Mouse (Mus musculus) lung, embryonic 14.5 days (tissue): Measurements from ENCODE around the gene Gm20388. TPM values are rescaled to one million over a fixed set of nuclear protein-coding genes. Genes with fewer than 3 reads are reported as not detected.

Experiments used
- ATAC-seq: fragments of 200-750 bp; cut with Nextera tagmentation; 2 replicates; pipeline ENCODE4 v1.8.0; 2017; ENCODE audit warnings: mild to moderate bottlenecking, moderate TSS enrichment, moderate library complexity; ENCODE audit not compliant: insufficient read depth
- DNase-seq: peaks from one replicate; pipeline ENCODE4 v3.0.0-alpha.2; 2015
- H3K27ac ChIP-seq: fragments of 300-500 bp; sonication (generic); 2 replicates; pipeline ENCODE4 v1.5.1; 2014; ENCODE audit warnings: low read depth, mild to moderate bottlenecking, moderate library complexity
- H3K27me3 ChIP-seq: fragments of 300-500 bp; sonication (generic); 2 replicates; pipeline ENCODE4 v1.6.1; 2014; ENCODE audit warnings: low read length, control low read depth; ENCODE audit not compliant: insufficient read depth
- H3K36me3 ChIP-seq: fragments of 300-500 bp; sonication (generic); 2 replicates; pipeline ENCODE4 v1.6.1; 2014; ENCODE audit warnings: control low read depth; ENCODE audit not compliant: insufficient read depth
- H3K4me1 ChIP-seq: fragments of 300-500 bp; sonication (generic); 2 replicates; pipeline ENCODE4 v1.6.1; 2014; ENCODE audit warnings: antibody characterized with exemption, control low read depth; ENCODE audit not compliant: insufficient read depth
- H3K4me2 ChIP-seq: fragments of 300-500 bp; sonication (generic); 2 replicates; pipeline ENCODE4 v1.6.1; 2014; ENCODE audit warnings: mild to moderate bottlenecking
- H3K4me3 ChIP-seq: fragments of 300-500 bp; sonication (generic); 2 replicates; pipeline ENCODE4 v1.5.1; 2014; ENCODE audit warnings: low read depth, low read length
- H3K9ac ChIP-seq: fragments of 300-500 bp; sonication (generic); 2 replicates; pipeline ENCODE4 v1.6.1; 2014
- H3K9me3 ChIP-seq: fragments of 300-500 bp; sonication (generic); 2 replicates; pipeline ENCODE4 v1.6.1; 2016; ENCODE audit warnings: low read depth, low read length, control low read depth
- CTCF ChIP-seq: IDR thresholded peaks from 2 replicates; pipeline ENCODE4 v1.5.1; 2016; ENCODE audit warnings: antibody characterized with exemption, low read depth
- WGBS: fragments of 180-500 bp; shearing (Covaris S2); extraction: QIAGEN DNeasy Blood & Tissue Kit; methylation state at CpG from one replicate; pipeline ENCODE4 v1.1.7; 2014; 5-methylcytosine and 5-hydroxymethylcytosine counted together
- polyA plus RNA-seq: library from polyadenylated mRNA; unstranded; fragments of >200 nt; fragmentation: Nextera tagmentation; extraction: Ambion mirVana; gene quantifications from 2 replicates; pipeline ENCODE4 v1.2.1, GENCODE M21; 2014

Gene Gm20388
- polyA plus RNA-seq, 1 experiment from 2014 or later = not detected

DNA sequence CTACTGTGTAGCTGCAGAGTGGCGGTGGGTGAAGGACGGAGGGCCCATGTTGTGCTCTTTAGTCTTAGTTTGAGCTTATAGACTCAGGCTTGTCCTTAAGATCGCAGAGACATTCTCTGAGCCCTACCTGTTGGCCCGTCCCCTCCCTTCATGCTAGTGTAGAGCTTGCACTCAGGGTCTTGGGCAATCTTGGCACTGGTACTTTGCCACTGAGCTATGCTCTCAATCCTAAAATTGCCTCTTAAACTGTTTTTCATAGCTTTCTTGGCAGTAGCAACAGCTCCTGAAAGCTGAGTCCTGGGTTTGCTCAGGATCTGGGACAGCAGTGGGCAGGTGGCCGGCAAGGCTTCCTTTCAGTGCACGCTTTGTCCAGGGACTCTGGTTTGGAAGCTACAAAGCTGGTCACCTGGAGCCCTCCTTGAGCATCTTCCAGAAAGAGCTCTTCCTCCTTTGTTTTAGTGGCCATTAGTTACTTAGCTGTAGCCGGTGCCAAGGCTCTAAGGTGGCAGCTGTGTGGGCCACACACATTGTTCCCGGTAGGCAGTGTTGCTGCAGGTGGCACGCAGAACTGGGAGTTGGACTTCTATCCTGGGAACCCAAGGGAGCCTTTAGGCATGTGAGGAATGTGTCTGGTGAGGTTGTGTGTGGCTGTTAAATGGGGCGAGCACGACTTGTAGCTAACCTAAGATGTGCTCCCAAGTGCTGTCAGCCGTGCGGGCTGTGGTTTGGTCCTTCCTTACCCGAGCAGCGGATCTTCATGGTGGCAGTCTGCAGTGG is 2090.9 kb downstream of the Gm20388 start:
- no peak for TF ChIP-seq CTCF
- H3K4me3 ChIP-seq = no peak overlapping the region
- WGBS = 87% methylated on average over 15 of the region's 15 CpGs
- no peaks in the 10 kb centered on the region for H3K4me1 ChIP-seq
- DNase-seq = no peak
- H3K27ac ChIP-seq = no peak overlapping the region
- H3K9ac ChIP-seq = no peak overlapping the region
- no peak overlapping the region for H3K4me2 ChIP-seq
- peaks cover 81% of the 10 kb centered on the region for H3K36me3 ChIP-seq
- no peaks in the 10 kb centered on the region for H3K9me3 ChIP-seq
- no peak for ATAC-seq
- no peaks in the 10 kb centered on the region for H3K27me3 ChIP-seq

DNA sequence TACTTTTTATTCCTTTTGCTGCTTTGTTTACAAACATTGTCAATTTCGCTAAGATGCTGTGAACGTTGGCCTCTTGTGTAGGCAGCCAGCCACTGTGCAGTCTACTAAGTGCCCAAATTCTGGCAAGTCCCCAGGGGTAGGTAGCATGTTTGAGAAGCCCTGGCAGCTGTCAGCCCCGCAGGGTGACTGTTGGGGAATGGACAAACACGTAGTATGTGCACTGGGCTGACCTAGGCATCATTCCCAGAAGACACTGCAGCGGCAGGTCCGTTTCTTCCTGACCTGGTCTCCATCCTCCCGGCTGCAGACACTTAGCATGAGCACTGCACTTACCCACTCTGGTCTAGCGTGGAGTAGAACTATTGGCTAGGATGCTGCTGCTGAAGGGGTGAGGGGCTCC is 2093.0 kb downstream of the Gm20388 start:
- no peak for ATAC-seq
- Histone ChIP-seq H3K4me3 (no peak overlapping the region), H3K36me3 (peaks cover 81% of the 10 kb centered on the region), H3K9me3 (no peaks in the 10 kb centered on the region), H3K4me2 (no peak overlapping the region), H3K4me1 (no peaks in the 10 kb centered on the region), H3K27me3 (no peaks in the 10 kb centered on the region), H3K9ac (no peak overlapping the region), H3K27ac (no peak overlapping the region)
- DNase-seq = no peak
- 74% methylated on average over 8 of the region's 8 CpGs for WGBS
- TF ChIP-seq CTCF = no peak

DNA sequence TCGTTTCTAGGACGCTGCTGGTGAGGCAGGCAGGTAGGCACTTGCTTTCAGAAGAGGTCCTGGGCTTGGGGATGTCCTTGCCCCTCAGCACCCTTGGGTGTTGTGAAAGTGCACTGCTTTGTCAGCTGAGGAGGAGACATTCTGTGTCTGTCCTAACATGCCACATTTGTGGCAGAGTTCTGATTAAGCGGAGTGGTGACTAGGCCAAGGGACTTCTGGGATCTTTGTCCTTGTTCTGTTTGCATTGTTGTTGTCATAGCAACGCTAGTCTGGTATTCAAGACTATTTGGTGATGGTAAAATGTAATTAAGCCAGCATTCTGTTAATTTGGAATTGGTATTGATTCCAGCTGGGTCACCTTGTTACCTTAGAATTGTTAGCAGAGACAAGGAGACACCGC is 2093.5 kb downstream of the Gm20388 start:
- 86% methylated on average over 5 of the region's 5 CpGs for whole genome bisulfite sequencing

DNA sequence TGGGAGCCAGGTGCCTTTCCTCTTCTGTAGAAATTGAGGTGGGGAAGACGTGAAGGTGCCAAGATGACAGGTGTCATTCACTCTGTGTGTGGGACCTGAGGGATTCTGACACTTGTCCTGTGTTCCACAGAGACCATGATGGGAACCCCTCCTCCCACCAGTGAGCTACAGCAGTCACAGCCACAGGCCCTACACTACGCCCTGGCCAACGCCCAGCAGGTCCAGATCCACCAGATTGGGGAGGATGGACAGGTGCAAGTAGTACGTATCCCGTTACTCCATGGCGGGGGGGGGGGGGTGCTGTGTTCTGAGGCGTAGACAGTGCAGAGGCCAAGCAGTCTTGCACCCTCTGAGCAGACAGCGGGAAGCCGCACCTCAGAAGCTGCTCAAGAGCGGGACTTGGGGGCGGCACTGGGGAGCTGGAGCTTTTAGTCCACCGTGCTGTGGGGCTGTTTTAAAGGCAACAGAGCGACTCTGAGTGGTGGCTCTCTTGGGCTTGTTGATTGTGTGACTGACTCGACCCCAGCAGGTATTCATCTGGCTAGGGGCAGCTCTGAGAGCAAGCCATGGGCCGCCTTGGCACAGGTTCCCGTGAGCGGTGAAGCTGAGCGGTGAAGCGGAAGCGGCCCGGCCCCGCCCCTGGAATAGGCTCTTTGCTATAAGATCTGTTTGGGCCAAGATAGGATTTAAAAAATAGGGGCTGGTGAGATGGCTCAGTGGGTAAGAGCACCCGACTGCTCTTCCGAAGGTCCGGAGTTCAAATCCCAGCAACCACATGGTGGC is 2095.0 kb downstream of the Gm20388 start:
- H3K4me3 ChIP-seq = no peak overlapping the region
- WGBS = 91% methylated on average over 25 of the region's 25 CpGs
- peaks cover 82% of the 10 kb centered on the region for H3K36me3 ChIP-seq
- H3K27me3 ChIP-seq = no peaks in the 10 kb centered on the region
- DNase-seq (no peak), ATAC-seq (no peak)
- H3K9ac ChIP-seq = no peak overlapping the region
- H3K27ac ChIP-seq = no peak overlapping the region
- TF ChIP-seq CTCF = no peak
- no peak overlapping the region for H3K4me2 ChIP-seq
- H3K4me1 ChIP-seq = no peaks in the 10 kb centered on the region
- no peaks in the 10 kb centered on the region for H3K9me3 ChIP-seq

More for the DNA sequence above, 2093.5 kb downstream of the Gm20388 start:
- no peaks in the 10 kb centered on the region for H3K27me3 ChIP-seq
- no peak overlapping the region for H3K4me3 ChIP-seq
- H3K36me3 ChIP-seq = peaks cover 81% of the 10 kb centered on the region
- ATAC-seq = no peak
- no peak for DNase-seq
- no peaks in the 10 kb centered on the region for H3K4me1 ChIP-seq
- no peak overlapping the region for H3K9ac ChIP-seq
- TF ChIP-seq CTCF = no peak
- no peak overlapping the region for H3K27ac ChIP-seq
- no peaks in the 10 kb centered on the region for H3K9me3 ChIP-seq
- H3K4me2 ChIP-seq = no peak overlapping the region

DNA sequence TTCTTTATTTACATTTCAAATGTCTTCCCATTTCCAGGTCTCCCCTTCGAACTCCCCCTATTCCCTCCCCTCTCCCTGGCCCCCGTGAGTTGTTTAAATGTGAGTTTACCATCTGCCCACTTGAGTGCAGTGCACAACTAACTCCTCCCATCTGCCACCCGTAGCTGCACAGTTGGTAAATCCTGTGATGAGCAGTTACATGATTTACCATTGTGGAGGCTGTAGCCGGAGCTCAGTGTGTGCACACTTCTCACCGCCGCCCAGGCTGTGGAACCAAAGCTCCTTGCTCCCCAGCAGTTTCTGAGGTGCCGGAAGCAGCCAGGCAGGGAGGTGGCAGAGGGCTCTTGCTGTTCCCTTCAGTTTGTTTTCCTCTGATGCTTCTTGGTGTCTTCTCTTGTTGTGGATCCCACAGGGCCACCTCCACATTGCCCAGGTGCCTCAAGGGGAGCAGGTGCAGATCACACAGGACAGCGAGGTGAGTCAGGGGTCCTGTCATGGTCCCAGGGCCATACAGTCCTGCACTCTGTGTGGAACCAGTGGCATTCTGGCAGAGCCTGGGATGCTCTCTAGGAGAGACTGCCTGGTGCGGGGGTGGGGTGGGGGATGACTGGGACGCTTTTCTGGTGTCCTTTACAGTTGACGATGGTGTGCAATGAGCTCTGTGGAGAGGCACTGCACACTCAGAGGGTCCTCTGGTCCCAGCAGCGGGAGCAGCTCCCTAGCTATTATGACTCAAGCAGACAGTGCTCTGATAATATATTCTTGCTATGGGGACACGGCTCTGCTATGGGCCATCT is 2096.2 kb downstream of the Gm20388 start:
- no peak overlapping the region for H3K9ac ChIP-seq
- H3K27me3 ChIP-seq = no peaks in the 10 kb centered on the region
- H3K4me2 ChIP-seq = no peak overlapping the region
- no peaks in the 10 kb centered on the region for H3K4me1 ChIP-seq
- no peak for TF ChIP-seq CTCF
- H3K9me3 ChIP-seq = no peaks in the 10 kb centered on the region
- ATAC-seq (no peak), DNase-seq (no peak)
- peaks cover 74% of the 10 kb centered on the region for H3K36me3 ChIP-seq
- H3K27ac ChIP-seq = no peak overlapping the region
- WGBS = 79% methylated on average over 13 of the region's 13 CpGs
- H3K4me3 ChIP-seq = no peak overlapping the region

DNA sequence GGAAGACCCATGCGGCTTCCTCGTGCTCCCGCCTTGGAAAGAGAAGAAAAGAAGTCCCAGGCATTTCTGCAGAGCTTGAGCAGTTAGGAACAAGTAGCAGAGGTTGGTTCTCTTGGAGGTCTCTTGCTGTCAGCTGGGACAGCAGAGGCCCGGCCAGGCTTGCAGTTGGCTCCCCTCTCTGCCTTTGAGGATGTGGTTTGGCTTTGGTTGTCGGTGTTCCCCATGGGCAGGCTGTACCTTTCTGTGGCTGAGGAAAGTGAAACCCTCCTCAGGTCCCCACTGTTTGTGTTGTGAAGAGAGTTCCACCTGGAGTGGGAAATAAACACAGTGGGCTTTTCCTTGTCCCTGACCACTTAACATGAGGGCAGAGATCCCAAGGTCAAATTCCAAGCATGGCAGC is 2097.8 kb downstream of the Gm20388 start:
- H3K27ac ChIP-seq = no peak overlapping the region
- DNase-seq (no peak), ATAC-seq (no peak)
- no peak overlapping the region for H3K4me3 ChIP-seq
- no peaks in the 10 kb centered on the region for H3K27me3 ChIP-seq
- no peak overlapping the region for H3K9ac ChIP-seq
- H3K36me3 ChIP-seq = peaks cover 71% of the 10 kb centered on the region
- H3K4me2 ChIP-seq = no peak overlapping the region
- no peak for TF ChIP-seq CTCF
- no peaks in the 10 kb centered on the region for H3K4me1 ChIP-seq
- WGBS = 85% methylated on average over 5 of the region's 5 CpGs
- no peaks in the 10 kb centered on the region for H3K9me3 ChIP-seq

DNA sequence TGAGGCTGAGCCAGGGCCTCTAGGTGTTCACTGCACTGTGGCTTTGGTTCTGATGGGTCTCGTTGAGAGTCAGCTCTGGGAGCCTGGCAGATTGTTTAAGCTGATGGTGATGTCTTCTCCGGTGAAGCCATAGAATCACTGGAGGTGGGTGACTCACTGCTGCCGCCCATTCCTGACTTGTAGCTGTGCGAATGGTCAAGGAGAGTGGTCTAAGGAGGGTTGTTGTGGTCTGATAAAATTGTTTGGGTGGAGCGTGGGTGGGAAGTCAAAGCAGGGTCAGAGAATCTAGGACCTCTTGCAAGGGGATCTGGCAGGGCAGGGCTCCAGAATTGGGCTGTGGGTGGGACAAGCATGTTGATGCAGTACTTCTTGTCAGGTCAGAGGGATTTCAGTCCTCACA is 2100.0 kb downstream of the Gm20388 start:
- Histone ChIP-seq H3K27me3 (no peaks in the 10 kb centered on the region), H3K36me3 (peaks cover 61% of the 10 kb centered on the region), H3K4me3 (no peak overlapping the region), H3K9me3 (no peaks in the 10 kb centered on the region), H3K4me1 (no peaks in the 10 kb centered on the region), H3K9ac (no peak overlapping the region), H3K27ac (no peak overlapping the region), H3K4me2 (no peak overlapping the region)
- no peak for ATAC-seq
- TF ChIP-seq CTCF = no peak
- 73% methylated on average over 5 of the region's 5 CpGs for WGBS
- no peak for DNase-seq
